Mouse (Mus musculus) midbrain, embryonic 15.5 days (tissue): ENCODE measurements around the gene Pfn1. TPM values are rescaled to one million over a fixed set of nuclear protein-coding genes. Genes with fewer than 3 reads are reported as not detected.

Experiments used
- ATAC-seq: fragments of 200-750 bp; cut with Nextera tagmentation; replicated peaks from 2 replicates; pipeline ENCODE4 v1.8.0; 2017; ENCODE audit warnings: moderate TSS enrichment
- H3K27ac ChIP-seq: fragments of 300-500 bp; sonication (generic); 2 replicates; pipeline ENCODE4 v1.5.1; 2015; ENCODE audit warnings: mild to moderate bottlenecking, inconsistent platforms
- H3K27me3 ChIP-seq: fragments of 300-500 bp; sonication (generic); replicated peaks from 2 replicates; pipeline ENCODE4 v1.6.1; 2015; ENCODE audit warnings: inconsistent platforms
- H3K36me3 ChIP-seq: fragments of 300-500 bp; sonication (generic); replicated peaks from 2 replicates; pipeline ENCODE4 v1.6.1; 2015; ENCODE audit warnings: inconsistent platforms
- H3K4me1 ChIP-seq: fragments of 300-500 bp; sonication (generic); 2 replicates; pipeline ENCODE4 v1.6.1; 2015; ENCODE audit warnings: inconsistent platforms
- H3K4me2 ChIP-seq: fragments of 300-500 bp; sonication (generic); 2 replicates; pipeline ENCODE4 v1.6.1; 2015; ENCODE audit warnings: inconsistent platforms, mild to moderate bottlenecking, moderate library complexity
- H3K4me3 ChIP-seq: fragments of 300-500 bp; sonication (generic); 2 replicates; pipeline ENCODE4 v1.5.1; 2015; ENCODE audit warnings: mild to moderate bottlenecking, inconsistent platforms
- H3K9ac ChIP-seq: fragments of 300-500 bp; sonication (generic); 2 replicates; pipeline ENCODE4 v1.6.1; 2015; ENCODE audit warnings: mild to moderate bottlenecking, inconsistent platforms
- H3K9me3 ChIP-seq: fragments of 300-500 bp; sonication (generic); 2 replicates; pipeline ENCODE4 v1.6.1; 2016; ENCODE audit warnings: inconsistent platforms
- WGBS: fragments of 180-500 bp; shearing (Covaris S2); methylation state at CpG from one replicate; pipeline ENCODE4 v1.1.7; 2015; ENCODE audit warnings: mixed read lengths; 5-methylcytosine and 5-hydroxymethylcytosine counted together
- polyA plus RNA-seq: library from polyadenylated mRNA; unstranded; fragments of >200 nt; fragmentation: Nextera tagmentation; extraction: Ambion mirVana; gene quantifications from 2 replicates; pipeline ENCODE4 v1.2.1, GENCODE M21; 2015

Pfn1 gene
- polyA plus RNA-seq, 1 experiment from 2014 or later: 659 TPM

DNA sequence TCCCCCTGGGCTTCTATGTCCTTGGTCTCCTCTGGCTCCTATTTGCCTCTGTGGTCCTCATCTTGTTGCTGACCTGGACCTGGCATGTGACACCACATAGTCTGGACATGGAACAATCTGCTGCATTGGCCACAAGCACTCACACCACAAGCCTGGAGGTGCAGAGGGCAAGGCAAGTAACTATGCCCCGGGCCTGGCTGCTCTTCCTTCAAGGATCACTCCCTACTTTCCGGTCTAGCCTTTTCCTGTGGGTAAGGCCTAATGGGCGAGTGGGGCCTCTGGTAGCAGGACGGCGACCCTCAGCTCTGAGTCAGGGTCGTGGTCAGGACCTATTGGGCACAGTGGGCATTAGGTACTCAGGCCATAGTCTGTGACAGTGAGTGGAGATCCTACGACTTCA, 13.2 kb downstream of the Pfn1 start:
- Histone ChIP-seq H3K9me3 (no peaks in the 10 kb centered on the region), H3K9ac (no peak overlapping the region), H3K4me3 (no peak overlapping the region), H3K36me3 (peaks cover 12% of the 10 kb centered on the region; the same call in 1 of the 2 replicates), H3K4me2 (no peak overlapping the region), H3K27me3 (no peaks in the 10 kb centered on the region), H3K4me1 (peaks cover 14% of the 10 kb centered on the region), H3K27ac (no peak overlapping the region)
- no peak for ATAC-seq
- WGBS: 91% methylated on average over 7 of the region's 7 CpGs

DNA sequence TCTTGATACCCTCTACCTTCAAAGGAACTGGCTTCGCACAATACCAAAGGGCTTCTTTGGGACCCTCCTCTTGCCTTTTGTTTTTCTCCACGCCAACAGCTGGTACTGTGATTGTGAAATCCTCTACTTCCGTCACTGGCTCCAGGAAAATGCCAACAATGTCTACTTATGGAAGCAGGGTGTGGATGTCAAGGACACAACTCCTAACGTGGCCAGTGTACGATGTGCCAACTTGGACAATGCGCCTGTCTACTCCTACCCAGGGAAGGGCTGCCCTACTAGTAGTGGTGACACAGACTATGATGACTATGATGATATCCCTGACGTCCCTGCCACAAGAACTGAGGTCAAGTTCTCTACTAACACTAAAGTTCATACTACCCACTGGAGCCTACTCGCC, 14.5 kb downstream of the Pfn1 start:
- no peaks in the 10 kb centered on the region for H3K27me3 ChIP-seq
- no peak overlapping the region for H3K4me3 ChIP-seq
- H3K36me3 ChIP-seq: peaks cover 12% of the 10 kb centered on the region; the same call in 1 of the 2 replicates
- no peak overlapping the region for H3K27ac ChIP-seq
- WGBS: 89% methylated on average over 8 of the region's 8 CpGs
- no peak overlapping the region for H3K4me2 ChIP-seq
- H3K9me3 ChIP-seq: no peaks in the 10 kb centered on the region
- H3K4me1 ChIP-seq: peaks cover under 1% of the 10 kb centered on the region
- no peak for ATAC-seq
- no peak overlapping the region for H3K9ac ChIP-seq

DNA sequence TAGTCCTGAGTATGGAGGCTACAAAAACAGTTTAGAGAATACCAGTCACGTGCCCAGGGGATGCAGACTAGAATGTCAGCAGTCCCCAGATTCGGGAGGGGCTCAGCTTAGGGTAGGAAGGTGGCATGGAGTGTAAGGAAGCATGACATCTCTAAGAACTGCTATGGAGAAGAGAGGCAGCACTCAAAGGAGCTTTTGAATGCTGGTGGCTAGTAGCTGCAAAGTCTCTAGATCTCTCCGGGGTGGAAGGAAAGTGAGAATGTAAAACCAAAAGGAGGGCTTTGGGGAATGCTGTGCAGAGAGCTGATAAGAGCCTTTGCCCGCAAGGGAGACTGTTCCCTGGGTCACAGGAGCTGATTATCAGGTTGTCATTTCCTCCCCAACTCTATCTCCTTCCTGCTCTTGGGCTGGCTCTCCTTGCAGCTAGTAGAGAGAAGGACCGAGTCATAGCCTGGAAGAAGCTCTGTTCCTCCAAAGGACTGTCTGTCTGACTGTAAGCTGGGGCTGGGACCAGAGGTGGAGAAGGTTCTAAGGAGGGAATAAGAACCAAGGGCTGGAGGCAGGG, 15.6 kb downstream of the Pfn1 start, which contains the start of gene Gp1ba:
Gp1ba (plus strand) TSS at position 409 of the 565 bp plus-strand sequence.
- no peak for ATAC-seq
- H3K36me3 ChIP-seq: 0 out of 2 replicates have a peak, but pooled peaks cover 3% of the 10 kb centered on the region
- 62% methylated on average over 5 of the region's 5 CpGs for WGBS
- no peaks in the 10 kb centered on the region for H3K4me1 ChIP-seq
- no peak within 1 kb of the TSS for H3K4me2 ChIP-seq
- no peak within 1 kb of the TSS for H3K9ac ChIP-seq
- no peaks in the 10 kb centered on the region for H3K9me3 ChIP-seq
- no peak within 1 kb of the TSS for H3K4me3 ChIP-seq
- H3K27me3 ChIP-seq: no peaks in the 10 kb centered on the region
- H3K27ac ChIP-seq: no peak within 1 kb of the TSS

DNA sequence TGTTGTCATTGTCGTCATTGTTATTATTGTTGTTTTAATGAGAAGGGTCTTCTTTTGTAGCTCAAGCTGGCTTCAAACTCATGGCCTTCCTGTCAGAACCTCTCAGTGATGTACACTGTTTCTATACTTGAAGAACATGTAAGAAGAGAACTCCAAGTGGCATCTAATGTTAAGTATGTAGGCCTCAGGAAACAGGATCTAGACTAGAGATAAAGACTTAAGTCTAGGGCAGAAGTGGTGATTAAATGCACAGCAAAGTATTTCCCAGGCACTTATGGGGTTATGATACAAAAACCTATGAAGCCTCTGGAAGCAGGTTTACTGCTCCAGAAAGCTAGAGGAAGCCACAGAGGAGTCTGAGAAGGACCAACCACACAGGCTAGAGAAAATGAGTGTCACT, 16.2 kb downstream of the Pfn1 start:
- H3K27ac ChIP-seq: no peak overlapping the region
- H3K9me3 ChIP-seq: no peaks in the 10 kb centered on the region
- no peak for ATAC-seq
- no peak overlapping the region for H3K9ac ChIP-seq
- WGBS: 91% methylated on average over 1 of the region's 1 CpGs
- H3K27me3 ChIP-seq: no peaks in the 10 kb centered on the region
- 0 out of 2 replicates have a peak, but pooled peaks cover 3% of the 10 kb centered on the region for H3K36me3 ChIP-seq
- no peaks in the 10 kb centered on the region for H3K4me1 ChIP-seq
- H3K4me3 ChIP-seq: no peak overlapping the region
- no peak overlapping the region for H3K4me2 ChIP-seq

DNA sequence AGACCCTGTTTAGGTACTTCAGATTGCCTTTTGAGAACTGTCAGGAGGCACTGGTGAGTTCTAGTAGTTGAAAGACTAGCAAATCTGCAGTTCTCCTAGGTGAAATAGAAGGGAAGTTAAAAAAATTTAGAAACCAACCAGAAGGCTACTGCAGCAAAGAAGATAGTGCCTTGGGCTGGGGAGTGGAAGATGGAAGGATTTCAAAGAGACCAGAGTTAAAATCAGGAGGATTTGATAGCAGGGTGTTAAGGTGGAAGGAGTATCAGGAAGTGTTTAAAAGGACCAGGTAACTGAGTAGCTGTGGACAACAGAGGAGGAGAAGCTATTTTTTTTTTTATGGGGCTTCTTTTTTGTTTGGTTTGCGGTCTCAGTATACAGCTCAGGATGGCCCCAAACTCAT, 16.7 kb downstream of the Pfn1 start:
- H3K36me3 ChIP-seq: no peaks in the 10 kb centered on the region
- no peaks in the 10 kb centered on the region for H3K9me3 ChIP-seq
- H3K4me3 ChIP-seq: no peak overlapping the region
- H3K27ac ChIP-seq: no peak overlapping the region
- no peak for ATAC-seq
- no peak overlapping the region for H3K9ac ChIP-seq
- 96% methylated on average over 1 of the region's 1 CpGs for WGBS
- no peak overlapping the region for H3K4me2 ChIP-seq
- no peaks in the 10 kb centered on the region for H3K27me3 ChIP-seq
- no peaks in the 10 kb centered on the region for H3K4me1 ChIP-seq

DNA sequence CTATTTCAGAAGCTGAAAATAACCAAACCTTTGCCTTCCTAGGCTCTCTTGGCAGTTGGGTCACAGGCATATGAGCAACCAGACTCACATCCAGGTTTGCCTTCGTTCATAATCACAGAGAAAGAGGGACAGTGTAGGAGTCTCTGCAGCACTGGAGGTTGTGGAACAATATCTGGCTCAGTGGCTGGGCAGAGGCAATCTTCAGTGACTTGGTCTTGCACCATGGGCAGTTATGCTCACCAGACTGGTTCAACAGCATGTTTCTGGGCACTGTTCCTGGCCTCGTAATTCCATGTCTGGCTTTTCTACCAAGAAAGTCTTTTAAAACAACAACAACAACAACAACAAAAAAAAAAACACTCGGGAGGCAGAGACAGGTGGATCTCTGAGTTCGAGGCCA, 18.8 kb downstream of the Pfn1 start:
- no peak overlapping the region for H3K4me2 ChIP-seq
- 74% methylated on average over 4 of the region's 4 CpGs for WGBS
- no peaks in the 10 kb centered on the region for H3K36me3 ChIP-seq
- no peaks in the 10 kb centered on the region for H3K4me1 ChIP-seq
- no peak overlapping the region for H3K9ac ChIP-seq
- ATAC-seq: no peak
- no peak overlapping the region for H3K4me3 ChIP-seq
- H3K9me3 ChIP-seq: no peaks in the 10 kb centered on the region
- no peaks in the 10 kb centered on the region for H3K27me3 ChIP-seq
- no peak overlapping the region for H3K27ac ChIP-seq

DNA sequence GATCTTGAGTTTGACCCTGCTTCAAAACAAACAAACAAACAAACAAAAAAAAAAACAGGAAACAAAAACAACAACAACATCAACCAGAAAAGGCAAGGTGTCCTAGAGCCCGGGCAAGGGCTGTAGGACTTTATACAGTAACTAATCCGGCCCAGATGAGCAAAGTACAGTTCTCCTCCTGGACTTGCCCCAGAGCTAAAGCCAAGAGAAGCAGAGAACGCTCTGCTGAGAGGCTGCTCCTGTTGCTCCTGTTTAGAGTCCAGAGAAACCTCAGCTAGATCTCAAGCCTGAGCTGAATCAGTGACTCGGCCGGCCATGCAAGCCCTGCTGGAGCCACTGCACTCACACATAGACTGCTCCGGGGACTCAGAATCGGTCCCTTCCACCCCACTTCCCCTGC, 24.3 kb downstream of the Pfn1 start:
- H3K4me1 ChIP-seq: no peaks in the 10 kb centered on the region
- H3K27me3 ChIP-seq: no peaks in the 10 kb centered on the region
- no peaks in the 10 kb centered on the region for H3K36me3 ChIP-seq
- H3K9ac ChIP-seq: no peak overlapping the region
- no peak for ATAC-seq
- H3K4me3 ChIP-seq: no peak overlapping the region
- WGBS: 75% methylated on average over 7 of the region's 7 CpGs
- H3K4me2 ChIP-seq: no peak overlapping the region
- no peak overlapping the region for H3K27ac ChIP-seq
- no peaks in the 10 kb centered on the region for H3K9me3 ChIP-seq

DNA sequence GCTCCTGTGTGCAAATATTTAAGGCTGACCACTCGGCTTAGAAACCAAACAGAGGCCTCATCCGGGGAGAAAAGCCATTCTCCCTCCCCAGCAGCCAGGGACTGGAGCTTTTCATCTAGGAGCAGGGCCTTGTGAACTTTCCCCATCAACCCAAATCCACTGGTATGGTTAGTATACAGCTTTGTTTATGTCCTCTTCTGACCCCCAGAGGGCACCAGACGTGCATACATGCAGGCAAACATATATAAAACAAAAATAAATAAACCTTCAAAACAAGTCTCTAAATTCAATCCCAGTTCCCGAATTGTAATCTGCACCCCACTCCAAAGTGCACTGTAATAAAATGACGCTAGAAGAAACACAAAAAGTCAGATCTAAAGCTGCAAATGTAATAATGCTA, 24.9 kb downstream of the Pfn1 start:
- no peak overlapping the region for H3K9ac ChIP-seq
- no peak overlapping the region for H3K27ac ChIP-seq
- 51% methylated on average over 5 of the region's 5 CpGs for WGBS
- ATAC-seq: no peak
- H3K9me3 ChIP-seq: no peaks in the 10 kb centered on the region
- no peaks in the 10 kb centered on the region for H3K27me3 ChIP-seq
- H3K36me3 ChIP-seq: no peaks in the 10 kb centered on the region
- H3K4me1 ChIP-seq: no peaks in the 10 kb centered on the region
- H3K4me3 ChIP-seq: no peak overlapping the region
- H3K4me2 ChIP-seq: no peak overlapping the region

DNA sequence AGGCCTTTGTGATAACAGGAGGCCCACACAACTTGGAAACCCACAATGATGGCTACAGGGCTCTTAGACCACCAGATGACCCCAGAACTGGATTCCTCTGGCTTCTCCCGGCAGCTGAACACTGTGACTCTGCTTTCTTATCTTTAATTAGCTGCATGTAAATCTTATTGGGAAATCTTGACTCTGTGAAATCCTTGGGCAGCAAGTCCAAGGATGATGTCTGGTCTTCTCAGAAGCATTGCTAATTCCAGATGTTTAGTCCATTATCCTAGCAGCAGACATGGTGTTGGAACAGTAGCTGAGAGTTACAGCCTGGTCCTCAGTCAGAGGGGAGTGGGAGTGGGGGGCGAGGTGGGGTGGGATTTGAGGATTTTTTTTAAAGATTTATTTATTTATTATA, 26.0 kb downstream of the Pfn1 start:
- WGBS: 71% methylated on average over 2 of the region's 2 CpGs
- Histone ChIP-seq H3K27ac (no peak overlapping the region), H3K36me3 (no peaks in the 10 kb centered on the region), H3K9me3 (no peaks in the 10 kb centered on the region), H3K4me1 (no peaks in the 10 kb centered on the region), H3K9ac (no peak overlapping the region), H3K4me3 (no peak overlapping the region), H3K27me3 (no peaks in the 10 kb centered on the region), H3K4me2 (no peak overlapping the region)
- no peak for ATAC-seq

DNA sequence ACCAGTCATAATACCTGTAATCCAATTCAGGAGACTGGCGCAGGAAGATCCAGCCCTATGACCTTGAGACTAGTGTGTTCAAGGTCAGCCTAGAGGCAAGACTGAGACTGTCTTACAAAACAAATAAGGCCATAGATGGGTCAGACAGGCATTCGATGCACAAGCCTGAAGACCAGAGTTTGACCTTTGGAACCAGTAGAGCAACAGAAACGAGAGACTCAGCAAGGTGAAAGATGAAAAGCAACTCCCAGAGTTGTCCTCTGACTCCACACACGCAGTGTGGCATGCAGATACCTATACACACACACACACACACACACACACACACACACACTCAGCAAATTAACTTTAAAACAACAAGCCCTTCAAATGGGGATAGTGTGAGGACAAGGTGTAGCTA, 27.6 kb downstream of the Pfn1 start:
- Histone ChIP-seq H3K4me2 (no peak overlapping the region), H3K4me3 (no peak overlapping the region), H3K4me1 (no peaks in the 10 kb centered on the region), H3K9me3 (no peaks in the 10 kb centered on the region), H3K27me3 (no peaks in the 10 kb centered on the region), H3K36me3 (no peaks in the 10 kb centered on the region), H3K9ac (no peak overlapping the region), H3K27ac (no peak overlapping the region)
- WGBS: 79% methylated on average over 4 of the region's 4 CpGs
- no peak for ATAC-seq

DNA sequence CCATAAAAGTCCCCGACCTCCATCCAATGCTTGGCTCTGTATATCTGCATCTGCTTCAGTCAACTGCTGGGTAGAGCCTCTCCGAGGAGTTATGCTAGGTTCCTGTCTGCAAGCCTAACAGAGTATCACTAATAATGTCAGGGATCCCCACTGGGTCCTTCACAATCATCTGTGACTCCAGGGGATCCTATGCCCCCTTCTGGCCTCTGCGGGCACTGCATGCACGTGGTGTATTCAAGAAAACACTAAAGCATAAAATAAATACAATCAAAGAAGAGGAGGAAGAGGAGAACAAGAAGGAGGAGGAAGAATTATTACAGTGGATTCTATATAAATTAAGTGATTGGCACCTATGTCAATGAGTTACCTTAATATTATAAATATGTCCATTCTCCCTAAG, 29.0 kb downstream of the Pfn1 start:
- WGBS: 46% methylated on average over 4 of the region's 4 CpGs
- H3K36me3 ChIP-seq: no peaks in the 10 kb centered on the region
- H3K9ac ChIP-seq: no peak overlapping the region
- H3K4me2 ChIP-seq: no peak overlapping the region
- H3K27ac ChIP-seq: no peak overlapping the region
- no peak overlapping the region for H3K4me3 ChIP-seq
- no peaks in the 10 kb centered on the region for H3K27me3 ChIP-seq
- no peaks in the 10 kb centered on the region for H3K9me3 ChIP-seq
- no peaks in the 10 kb centered on the region for H3K4me1 ChIP-seq
- no peak for ATAC-seq

DNA sequence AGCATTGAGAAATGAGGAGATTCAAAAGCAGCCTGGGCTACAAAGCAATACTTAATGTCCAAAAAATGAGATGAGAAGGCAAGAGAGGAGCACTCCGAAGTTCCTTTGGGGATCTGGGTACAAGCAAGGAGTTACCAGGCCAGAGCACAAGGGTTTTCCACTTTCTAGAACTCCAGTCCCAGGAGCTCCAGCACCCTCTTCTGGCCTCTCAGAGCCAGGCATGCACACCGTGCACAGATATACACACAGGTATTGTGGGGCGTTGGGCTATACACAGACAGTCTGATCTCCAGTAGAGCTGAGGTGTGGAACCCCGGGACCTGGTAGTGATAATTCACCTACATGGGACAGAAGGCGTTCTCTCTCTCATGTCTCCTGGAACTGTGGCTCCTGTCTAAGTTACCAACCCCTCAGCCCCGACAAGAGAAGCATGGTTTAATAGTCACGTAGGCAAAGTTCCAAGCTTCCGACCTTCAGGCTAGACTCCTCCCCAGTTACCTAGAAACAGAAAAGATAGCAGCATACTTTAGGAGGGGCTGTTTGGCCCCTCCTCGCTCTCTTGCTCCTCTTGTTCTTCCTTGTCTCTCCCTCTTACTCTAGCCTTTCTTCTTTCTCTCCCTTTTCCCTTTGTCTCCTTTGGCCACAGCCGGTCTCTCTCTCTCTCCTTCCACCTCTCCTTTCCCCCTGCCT, 31.2 kb downstream of the Pfn1 start:
- Histone ChIP-seq H3K4me3 (no peak overlapping the region), H3K9me3 (no peaks in the 10 kb centered on the region), H3K36me3 (no peaks in the 10 kb centered on the region), H3K27ac (no peak overlapping the region), H3K4me1 (no peaks in the 10 kb centered on the region), H3K9ac (no peak overlapping the region), H3K27me3 (no peaks in the 10 kb centered on the region), H3K4me2 (no peak overlapping the region)
- WGBS: 86% methylated on average over 10 of the region's 10 CpGs
- ATAC-seq: no peak
